Mouse (Mus musculus) megakaryocyte, embryonic 14.5 days (primary cell): ENCODE measurements at regions not wholly inside any gene's neighbourhood (a gene's known extent, or its start where the extent isn't known, plus 50 kb on each side); places are given as distances from the start of the nearest gene placed in this dataset.

Source experiments
- H3K27me3 ChIP-seq: replicated peaks from 2 replicates; pipeline ENCODE3; 2012; ENCODE audit warnings: inconsistent platforms
- H3K36me3 ChIP-seq: replicated peaks from 2 replicates; pipeline ENCODE3; 2012; ENCODE audit warnings: low read length, inconsistent platforms, mixed read lengths
- H3K4me1 ChIP-seq: 2 replicates; pipeline ENCODE4 v1.6.1; 2012; ENCODE audit warnings: inconsistent platforms
- H3K4me3 ChIP-seq: replicated peaks from 2 replicates; pipeline ENCODE3; 2012; ENCODE audit warnings: moderate library complexity, mild to moderate bottlenecking, inconsistent platforms
- H3K9me3 ChIP-seq: 2 replicates; pipeline ENCODE4 v1.6.1; 2012; ENCODE audit warnings: inconsistent platforms
- FLI1 ChIP-seq: IDR thresholded peaks from 2 replicates; pipeline ENCODE4 v1.6.1; 2012; ENCODE audit warnings: low read length, inconsistent platforms, mixed read lengths
- GATA1 ChIP-seq: IDR thresholded peaks from 3 replicates; pipeline ENCODE4 v1.6.1; 2012; ENCODE audit warnings: mixed read lengths, low read length, inconsistent platforms, borderline replicate concordance

DNA sequence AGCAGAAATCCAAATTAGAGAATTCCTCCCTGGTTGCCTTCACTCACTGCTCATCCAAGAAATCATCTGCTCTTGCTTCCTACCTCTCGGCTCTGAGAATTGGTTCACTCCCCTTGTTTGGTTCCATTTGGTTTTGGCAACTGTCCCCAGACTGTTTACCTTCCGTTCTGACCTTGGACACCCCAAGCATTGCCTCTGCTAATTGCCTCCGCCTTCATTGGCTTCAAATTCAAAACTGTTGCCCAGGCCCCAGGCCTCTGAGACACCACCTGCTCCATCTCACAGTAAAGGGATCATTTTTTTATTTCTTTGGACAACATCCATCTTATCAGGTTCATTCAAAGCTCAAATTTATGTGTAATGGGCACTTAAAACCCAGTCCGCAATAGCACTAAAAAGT, 93.1 kb upstream of the BC052040 start:
- H3K27me3 ChIP-seq, result no peaks in the 10 kb centered on the region
- H3K9me3 ChIP-seq, result 0 out of 2 replicates have a peak, but pooled peaks cover 4% of the 10 kb centered on the region
- no peak overlapping the region for H3K4me3 ChIP-seq
- no peaks in the 10 kb centered on the region for H3K36me3 ChIP-seq
- TF ChIP-seq FLI1 (no peak), GATA1 (no peak)
- no peaks in the 10 kb centered on the region for H3K4me1 ChIP-seq

DNA sequence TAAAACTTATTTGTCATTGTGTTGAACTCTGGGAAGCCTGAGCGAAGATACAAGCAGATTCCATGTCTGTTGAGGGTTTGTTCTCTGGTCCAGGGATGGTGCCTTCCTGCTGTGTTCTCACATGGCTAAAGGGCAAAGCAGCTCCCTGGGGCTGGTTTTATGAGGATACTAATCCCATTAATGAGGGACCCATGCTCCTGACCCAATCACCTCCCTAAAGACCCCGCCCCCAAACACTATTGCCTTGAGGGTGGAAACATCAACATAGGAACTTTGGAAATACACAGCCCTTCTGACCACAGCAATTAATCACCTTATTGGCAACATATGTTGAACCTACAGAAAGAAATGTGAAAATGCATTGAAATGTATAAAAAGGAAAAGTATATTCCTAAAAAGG, 88.5 kb upstream of the BC052040 start:
- TF ChIP-seq FLI1 (no peak), GATA1 (no peak)
- Histone ChIP-seq H3K27me3 (no peaks in the 10 kb centered on the region), H3K4me3 (no peak overlapping the region), H3K4me1 (no peaks in the 10 kb centered on the region), H3K9me3 (0 out of 2 replicates have a peak, but pooled peaks cover 2% of the 10 kb centered on the region), H3K36me3 (no peaks in the 10 kb centered on the region)

DNA sequence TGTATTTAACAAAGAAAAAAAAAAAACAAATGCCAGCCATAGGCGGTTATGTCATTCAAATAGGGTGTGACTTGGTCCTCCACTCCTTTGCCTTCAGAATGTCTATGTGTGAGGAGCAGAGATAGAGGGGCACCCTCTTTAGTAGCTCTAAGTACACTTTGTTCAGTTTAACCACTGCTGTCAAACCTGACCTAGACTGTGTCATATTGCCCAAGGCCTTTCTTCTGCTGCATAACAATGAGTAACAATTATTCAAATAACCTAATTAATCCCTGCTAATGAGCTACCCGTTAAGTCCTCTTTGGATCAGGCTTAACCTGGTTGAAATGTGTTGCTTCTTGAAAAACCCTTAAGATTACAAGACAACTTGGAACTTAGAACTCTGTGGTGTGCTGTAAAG, 81.6 kb upstream of the BC052040 start:
- TF ChIP-seq FLI1 (no peak), GATA1 (no peak)
- H3K9me3 ChIP-seq, result peaks cover 7% of the 10 kb centered on the region
- no peaks in the 10 kb centered on the region for H3K27me3 ChIP-seq
- H3K4me1 ChIP-seq, result no peaks in the 10 kb centered on the region
- H3K36me3 ChIP-seq, result no peaks in the 10 kb centered on the region
- H3K4me3 ChIP-seq, result no peak overlapping the region

DNA sequence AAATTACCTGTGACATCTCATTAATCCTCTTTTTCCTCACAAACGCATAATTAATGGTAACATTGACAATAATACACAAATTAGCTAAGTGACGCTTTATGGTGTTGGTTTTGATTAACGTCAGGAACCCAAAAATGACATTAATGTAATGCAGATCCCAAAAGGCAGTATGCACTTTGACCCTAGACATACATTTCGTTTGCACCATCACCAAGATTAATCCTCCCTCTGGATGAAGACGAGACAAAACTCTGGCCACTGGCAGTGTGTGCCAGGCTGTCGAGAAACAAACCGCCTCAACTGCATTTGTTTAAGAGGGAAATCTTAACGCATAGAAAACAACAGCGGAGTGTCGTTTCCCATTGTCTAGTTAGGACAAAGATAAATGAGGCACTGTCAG, 72.0 kb upstream of the BC052040 start:
- TF ChIP-seq GATA1, result no peak
- TF ChIP-seq FLI1, result no peak
- Histone ChIP-seq H3K27me3 (no peaks in the 10 kb centered on the region), H3K36me3 (no peaks in the 10 kb centered on the region), H3K4me1 (no peaks in the 10 kb centered on the region), H3K9me3 (peaks cover 7% of the 10 kb centered on the region), H3K4me3 (no peak overlapping the region)

DNA sequence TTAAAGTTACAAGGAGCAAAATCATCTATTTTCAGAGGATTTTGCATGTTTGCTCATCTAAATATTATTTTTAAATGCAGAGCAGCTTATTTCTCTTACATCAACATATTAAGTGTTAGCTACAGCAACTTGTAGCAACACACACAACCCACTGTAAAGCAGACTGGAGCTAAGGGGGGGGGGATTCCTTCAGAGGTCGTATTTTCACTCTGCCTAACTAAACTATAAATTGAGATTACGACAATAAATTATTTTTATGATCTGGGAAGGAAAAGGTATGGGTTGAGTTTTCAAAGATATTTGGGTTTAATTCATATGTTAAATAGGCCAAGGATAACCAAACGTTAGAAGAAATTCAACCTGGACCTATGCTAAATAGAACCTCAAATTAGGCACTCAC, 70.4 kb upstream of the BC052040 start:
- Histone ChIP-seq H3K4me3 (no peak overlapping the region), H3K4me1 (no peaks in the 10 kb centered on the region), H3K9me3 (peaks cover 7% of the 10 kb centered on the region), H3K36me3 (no peaks in the 10 kb centered on the region), H3K27me3 (no peaks in the 10 kb centered on the region)
- TF ChIP-seq FLI1, result no peak
- no peak for TF ChIP-seq GATA1

DNA sequence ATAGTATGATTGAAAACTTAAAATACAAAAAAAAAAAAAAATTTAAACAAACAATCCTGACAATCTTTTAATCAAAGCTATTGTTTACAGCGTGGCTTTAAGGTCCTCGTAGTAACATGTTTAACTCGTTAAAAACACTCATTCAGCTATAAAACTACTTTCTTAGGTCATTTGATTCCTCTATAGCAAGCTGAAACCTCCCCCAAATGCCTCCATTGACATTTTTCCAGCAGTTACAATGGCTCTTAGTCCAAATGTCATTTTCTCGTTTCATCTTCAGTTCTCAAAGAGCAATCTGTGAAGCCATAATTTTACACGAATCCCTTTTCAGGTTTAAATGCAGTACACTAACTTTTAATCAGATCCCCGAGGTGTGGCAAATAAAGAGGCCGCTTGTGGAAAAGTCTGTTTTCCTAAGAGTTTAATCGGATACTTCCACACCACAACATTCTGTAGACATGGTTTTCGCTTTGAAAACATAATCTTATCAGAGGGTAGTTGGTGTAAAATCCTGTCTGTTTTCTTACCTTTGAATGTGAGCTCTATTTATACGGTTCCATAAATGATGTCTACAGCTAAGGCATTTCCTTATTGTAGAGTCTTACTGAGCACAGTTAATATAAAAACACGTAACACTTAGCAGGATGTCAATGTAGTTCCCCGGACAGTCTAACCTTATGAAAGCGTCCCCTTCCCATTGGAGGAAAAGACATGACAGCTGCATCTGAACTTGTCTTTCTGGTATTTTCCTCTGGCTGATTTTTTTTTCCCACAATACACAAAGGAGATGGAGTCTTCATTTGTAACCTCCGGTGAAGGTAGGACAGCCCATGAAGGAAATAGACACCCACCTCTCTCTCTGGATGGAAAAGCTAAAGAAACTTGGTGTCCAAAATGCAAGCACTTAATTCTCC, 69.6 kb upstream of the BC052040 start:
- Histone ChIP-seq H3K4me1 (no peaks in the 10 kb centered on the region), H3K9me3 (peaks cover 7% of the 10 kb centered on the region)
- TF ChIP-seq FLI1, result no peak
- no peak for TF ChIP-seq GATA1

DNA sequence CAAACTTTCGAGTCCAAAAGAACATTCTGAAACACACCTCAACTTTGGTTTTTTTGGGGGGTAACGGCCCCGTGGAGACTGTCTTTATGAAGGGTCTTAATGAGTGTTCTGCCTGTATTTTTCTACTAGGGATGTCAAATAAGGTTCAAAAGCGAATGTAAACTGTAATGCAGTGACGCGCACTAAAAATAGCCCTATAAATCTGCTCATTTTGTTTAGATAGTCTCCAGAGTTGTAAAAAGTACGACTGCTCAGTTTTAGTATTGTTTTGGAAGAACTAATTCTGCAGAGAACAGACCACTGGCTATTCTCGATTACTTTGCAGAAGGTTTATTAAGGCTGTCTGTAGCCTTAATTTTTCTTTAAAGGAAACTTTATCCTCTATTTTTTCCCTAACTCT, 68.6 kb upstream of the BC052040 start:
- Histone ChIP-seq H3K36me3 (no peaks in the 10 kb centered on the region), H3K27me3 (no peaks in the 10 kb centered on the region), H3K4me1 (no peaks in the 10 kb centered on the region), H3K9me3 (peaks cover 7% of the 10 kb centered on the region), H3K4me3 (no peak overlapping the region)
- TF ChIP-seq FLI1 (no peak), GATA1 (no peak)

More for the DNA sequence above, 69.6 kb upstream of the BC052040 start:
- no peaks in the 10 kb centered on the region for H3K27me3 ChIP-seq
- no peak overlapping the region for H3K4me3 ChIP-seq
- H3K36me3 ChIP-seq, result no peaks in the 10 kb centered on the region

DNA sequence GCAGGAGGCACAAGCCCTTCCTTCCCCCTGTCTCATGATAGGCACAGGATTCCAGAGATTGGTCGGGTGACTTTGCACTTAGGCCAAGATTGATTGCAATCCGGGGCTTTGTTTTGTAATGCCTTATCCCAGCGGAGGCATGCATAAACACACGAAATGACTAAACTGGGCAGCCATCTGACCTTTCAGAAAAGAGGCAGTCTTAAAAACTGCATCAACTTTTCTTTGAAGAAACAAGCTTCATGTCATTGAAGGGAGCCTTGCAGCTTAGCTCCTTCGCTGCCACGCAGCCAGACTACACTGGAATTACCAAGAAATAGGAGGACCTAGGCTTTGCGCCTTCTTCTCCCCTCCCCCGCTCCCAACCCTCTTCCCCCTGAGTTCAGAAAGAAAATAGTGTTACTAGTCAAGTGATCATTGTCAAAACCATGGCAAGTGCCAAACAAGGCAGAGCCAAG, 67.7 kb upstream of the BC052040 start:
- Histone ChIP-seq H3K9me3 (peaks cover 7% of the 10 kb centered on the region), H3K4me1 (no peaks in the 10 kb centered on the region), H3K4me3 (no peak overlapping the region), H3K36me3 (no peaks in the 10 kb centered on the region), H3K27me3 (no peaks in the 10 kb centered on the region)
- TF ChIP-seq FLI1 (no peak), GATA1 (no peak)

DNA sequence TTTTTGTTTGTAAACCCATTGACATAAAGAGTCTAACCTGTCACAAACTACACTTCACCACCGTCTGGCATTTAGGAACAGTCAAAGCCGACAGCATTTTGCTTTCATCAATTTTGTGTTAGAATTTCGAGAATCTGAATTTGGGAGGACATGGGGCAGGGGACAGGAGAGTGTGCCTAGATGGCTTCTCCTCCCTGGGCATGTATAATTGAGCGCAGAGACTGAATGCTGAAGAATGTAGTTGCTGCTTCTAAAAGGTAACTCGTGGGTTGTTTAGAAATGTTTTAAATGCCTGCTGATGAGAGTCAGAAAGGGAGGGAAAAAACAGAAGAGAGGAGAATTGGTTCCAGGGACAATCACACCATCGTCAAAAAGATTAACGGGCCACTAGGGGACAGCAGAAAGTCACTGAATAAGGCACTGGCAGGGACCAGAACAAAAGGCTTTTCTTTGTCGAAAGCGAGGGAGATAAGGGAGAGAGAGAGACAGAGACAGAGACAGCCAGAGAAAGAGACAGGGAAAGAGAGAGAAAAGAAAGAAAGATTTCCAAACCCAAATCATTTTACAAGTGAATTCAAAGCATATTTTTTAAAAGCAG, 66.6 kb upstream of the BC052040 start:
- Histone ChIP-seq H3K27me3 (no peaks in the 10 kb centered on the region), H3K4me3 (no peak overlapping the region), H3K9me3 (no peaks in the 10 kb centered on the region), H3K36me3 (no peaks in the 10 kb centered on the region), H3K4me1 (no peaks in the 10 kb centered on the region)
- no peak for TF ChIP-seq GATA1
- TF ChIP-seq FLI1, result no peak

DNA sequence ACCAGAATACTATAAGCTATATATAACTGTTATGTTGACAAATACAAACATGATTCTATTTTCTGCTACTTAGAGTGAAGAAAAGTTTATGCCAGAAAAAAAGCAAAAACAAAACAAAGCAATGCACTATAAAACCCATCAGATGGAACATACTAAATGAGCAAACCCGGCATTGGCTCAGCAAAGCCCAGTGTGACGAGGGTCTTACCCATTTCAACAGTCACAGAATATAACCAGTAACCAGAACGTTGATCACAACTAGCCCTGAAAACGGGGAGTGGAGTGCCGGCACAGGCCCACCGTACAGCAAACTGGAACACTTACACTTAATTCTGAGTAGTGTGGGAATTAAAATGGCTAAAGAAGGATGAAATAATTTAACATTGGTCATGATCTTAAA, 66.0 kb upstream of the BC052040 start:
- H3K27me3 ChIP-seq, result no peaks in the 10 kb centered on the region
- H3K36me3 ChIP-seq, result no peaks in the 10 kb centered on the region
- H3K4me3 ChIP-seq, result no peak overlapping the region
- TF ChIP-seq GATA1 (no peak), FLI1 (no peak)
- H3K4me1 ChIP-seq, result no peaks in the 10 kb centered on the region
- H3K9me3 ChIP-seq, result no peaks in the 10 kb centered on the region
